Mouse (Mus musculus) forebrain, embryonic 14.5 days (tissue): ENCODE data around the gene Stk40. TPM values are rescaled to one million over a fixed set of nuclear protein-coding genes. Genes with fewer than 3 reads are reported as not detected.

ENCODE experiments used
- ATAC-seq: fragments of 200-750 bp; cut with Nextera tagmentation; 2 replicates; pipeline ENCODE4 v1.8.0; 2017; ENCODE audit warnings: mild to moderate bottlenecking, moderate library complexity
- DNase-seq: peaks from one replicate; pipeline ENCODE4 v3.0.0-alpha.2; 2015; ENCODE audit warnings: low spot score
- H3K27ac ChIP-seq: fragments of 300-500 bp; sonication (generic); 2 replicates; pipeline ENCODE4 v1.5.1; 2014; ENCODE audit warnings: low read depth, mild to moderate bottlenecking, control low read depth, low read length, moderate library complexity
- H3K27me3 ChIP-seq: fragments of 300-500 bp; sonication (generic); replicated peaks from 2 replicates; pipeline ENCODE4 v1.6.1; 2014; ENCODE audit warnings: low read length, control low read depth, mixed read lengths; ENCODE audit not compliant: control insufficient read depth, insufficient read depth
- H3K36me3 ChIP-seq: fragments of 300-500 bp; sonication (generic); 2 replicates; pipeline ENCODE4 v1.6.1; 2014; ENCODE audit warnings: low read length, control low read depth; ENCODE audit not compliant: control insufficient read depth, insufficient read depth
- H3K4me1 ChIP-seq: fragments of 300-500 bp; sonication (generic); 2 replicates; pipeline ENCODE4 v1.6.1; 2014; ENCODE audit warnings: antibody characterized with exemption, low read length, control low read depth; ENCODE audit not compliant: control insufficient read depth, insufficient read depth
- H3K4me2 ChIP-seq: fragments of 300-500 bp; sonication (generic); 2 replicates; pipeline ENCODE4 v1.6.1; 2014; ENCODE audit warnings: mild to moderate bottlenecking, control low read depth, low read length
- H3K4me3 ChIP-seq: fragments of 300-500 bp; sonication (generic); 2 replicates; pipeline ENCODE4 v1.5.1; 2014; ENCODE audit warnings: low read depth, low read length, control low read depth
- H3K9ac ChIP-seq: fragments of 300-500 bp; sonication (generic); 2 replicates; pipeline ENCODE4 v1.6.1; 2014; ENCODE audit warnings: mild to moderate bottlenecking, low read length, control low read depth, moderate library complexity
- H3K9me3 ChIP-seq: fragments of 300-500 bp; sonication (generic); replicated peaks from 2 replicates; pipeline ENCODE4 v1.6.1; 2016; ENCODE audit warnings: low read length, control low read depth, mixed read lengths; ENCODE audit not compliant: control insufficient read depth
- WGBS: fragments of 180-500 bp; shearing (Covaris S2); extraction: QIAGEN DNeasy Blood & Tissue Kit; methylation state at CpG from one replicate; pipeline ENCODE4 v1.1.7; 2014; 5-methylcytosine and 5-hydroxymethylcytosine counted together
- polyA plus RNA-seq: library from polyadenylated mRNA; unstranded; fragments of >200 nt; fragmentation: Nextera tagmentation; extraction: Ambion mirVana; gene quantifications from 2 replicates; pipeline ENCODE4 v1.2.1, GENCODE M21; 2014

Stk40 gene
- polyA plus RNA-seq, 1 experiment from 2014 or later: 22.2 TPM

DNA sequence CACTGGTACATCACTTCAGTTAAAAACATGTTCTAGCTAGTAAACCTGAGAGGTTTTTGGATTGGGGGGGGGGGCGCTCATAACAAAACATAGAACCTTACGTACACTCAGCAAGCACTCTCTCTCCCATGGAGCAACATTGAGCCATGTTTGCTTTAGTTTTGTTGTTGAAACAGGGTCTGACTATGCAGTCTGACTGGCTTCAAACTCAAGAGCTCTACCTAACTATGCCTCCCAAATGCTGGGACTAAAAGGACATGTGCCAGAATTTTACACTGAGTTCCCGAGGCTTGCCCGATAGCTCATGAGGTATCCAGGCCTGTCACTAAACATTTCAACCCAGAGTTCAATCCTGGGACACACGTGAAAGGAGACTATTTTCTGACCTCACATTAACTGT lies 79.3 kb downstream of the Stk40 start:
- WGBS: 91% methylated on average over 5 of the region's 5 CpGs
- Histone ChIP-seq H3K27ac (no peak overlapping the region), H3K4me3 (no peak overlapping the region), H3K4me2 (no peak overlapping the region), H3K27me3 (no peaks in the 10 kb centered on the region), H3K4me1 (no peaks in the 10 kb centered on the region), H3K9me3 (no peaks in the 10 kb centered on the region), H3K36me3 (peaks cover 54% of the 10 kb centered on the region), H3K9ac (no peak overlapping the region)
- DNase-seq (no peak), ATAC-seq (no peak)

DNA sequence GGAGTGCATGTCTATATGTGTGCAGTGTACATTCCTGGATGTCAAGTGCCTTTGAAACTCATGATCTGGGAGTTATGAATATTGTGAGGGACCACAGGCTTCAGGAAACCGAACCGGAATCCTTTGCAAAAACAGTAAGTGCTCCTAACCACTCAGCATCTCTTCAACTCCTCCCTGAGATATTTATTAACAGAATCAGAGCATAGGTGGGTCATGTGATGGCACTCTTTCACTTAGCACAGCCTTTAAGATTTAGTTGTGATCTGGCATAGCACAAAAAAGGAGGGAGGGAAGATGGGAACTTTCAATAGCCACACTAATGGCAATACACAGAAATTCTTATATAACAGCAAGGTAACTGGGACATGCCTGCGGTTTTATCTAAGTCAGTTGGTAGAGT lies 83.3 kb downstream of the Stk40 start:
- no peak for ATAC-seq
- Histone ChIP-seq H3K4me2 (no peak overlapping the region), H3K27me3 (no peaks in the 10 kb centered on the region), H3K36me3 (peaks cover 34% of the 10 kb centered on the region), H3K9me3 (no peaks in the 10 kb centered on the region), H3K4me3 (no peak overlapping the region), H3K4me1 (no peaks in the 10 kb centered on the region), H3K27ac (no peak overlapping the region), H3K9ac (no peak overlapping the region)
- 96% methylated on average over 3 of the region's 3 CpGs for WGBS
- DNase-seq: no peak

Other genes starting within 250 kb of the Stk40 start
- gene Csf3r, start 79.4 kb upstream of the Stk40 start, polyA plus RNA-seq: 0.48 and 0.53 TPM in 2 replicates
- 108 and 124 TPM in 2 replicates for gene Mrps15, start 57.0 kb upstream of the Stk40 start, polyA plus RNA-seq
- 31.2 and 32.0 TPM in 2 replicates for gene Oscp1, start 45.4 kb upstream of the Stk40 start, polyA plus RNA-seq
- gene Lsm10, start 7.3 kb upstream of the Stk40 start, polyA plus RNA-seq: 63.1 and 76.6 TPM in 2 replicates
- gene Eva1b, start 43.8 kb downstream of the Stk40 start, polyA plus RNA-seq: 13.4 and 14.2 TPM in 2 replicates
- 1.1 TPM in 2 replicates for gene Sh3d21, start 59.5 kb downstream of the Stk40 start, polyA plus RNA-seq
- gene Thrap3, start 98.8 kb downstream of the Stk40 start, polyA plus RNA-seq: 128 and 152 TPM in 2 replicates
- gene Map7d1, start 152.4 kb downstream of the Stk40 start, polyA plus RNA-seq: 54.8 and 67.8 TPM in 2 replicates
- gene Trappc3, start 158.4 kb downstream of the Stk40 start, polyA plus RNA-seq: 36.9 and 39.3 TPM in 2 replicates
- gene Col8a2, start 182.8 kb downstream of the Stk40 start, polyA plus RNA-seq: 1.2 and 2.9 TPM in 2 replicates
- 53.9 and 62.4 TPM in 2 replicates for gene Adprhl2, start 217.7 kb downstream of the Stk40 start, polyA plus RNA-seq
- 9.4 and 11.1 TPM in 2 replicates for gene Tekt2, start 221.7 kb downstream of the Stk40 start, polyA plus RNA-seq